Mouse (Mus musculus): ENCODE results near the gene Pde10a.

DNA sequence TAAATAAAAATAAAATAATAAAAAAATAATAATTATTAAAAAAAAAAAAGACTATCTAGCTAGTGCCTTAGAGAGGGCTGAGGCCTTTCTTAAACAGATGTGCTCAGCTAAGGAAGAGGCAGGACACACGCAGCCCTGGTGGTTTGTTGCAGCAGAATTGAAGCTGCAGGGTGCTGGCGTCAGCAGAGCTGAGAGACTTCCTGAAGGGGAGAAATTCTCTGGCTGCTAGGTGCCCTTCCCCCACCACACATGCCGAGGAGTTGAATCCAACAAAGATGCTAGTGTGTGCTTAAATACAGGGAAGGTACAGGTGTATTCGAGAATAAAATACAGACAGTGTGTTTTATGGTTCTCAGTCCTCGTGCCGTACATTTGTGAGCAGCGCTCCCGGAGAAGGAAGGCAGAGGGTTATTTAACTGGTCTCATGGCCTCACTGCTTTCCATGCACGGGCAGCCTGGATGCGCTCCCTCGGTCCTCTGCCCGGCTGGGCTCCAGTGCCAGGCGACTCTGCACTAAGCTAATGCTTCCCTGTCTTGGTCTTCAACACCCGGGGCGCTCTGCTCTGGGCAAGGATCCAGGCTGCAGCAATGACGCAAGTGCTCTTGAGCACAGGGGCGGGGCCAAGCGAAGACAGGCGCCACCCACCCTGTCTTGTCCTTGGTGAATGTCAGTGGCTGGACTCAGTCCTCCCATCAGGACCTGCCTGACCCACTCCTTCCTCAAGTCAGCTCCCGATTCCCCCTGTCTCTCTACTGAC is 19.3 kb upstream of the Pde10a start:
- TF ChIP-seq CTCF (IDR thresholded peaks at IDR 0.05; ENCODE audit: extremely low read depth, insufficient read length, insufficient replicate concordance, low read depth, low read length) (no peak), POLR2A (IDR thresholded peaks at IDR 0.05; ENCODE audit: low read depth, low read length) (no peak)

Measured in small intestine, adult 2 months (tissue).